Mouse (Mus musculus): ENCODE data around the gene Heatr6.

Heatr6 gene

GRCm38 (mm10) chr11:83815191-83815590, 61.7 kb downstream of the Heatr6 start:
- DNase-seq = no peak

GRCm38 (mm10) chr11:83815628-83816027, 62.1 kb downstream of the Heatr6 start:
- DNase-seq = peak; percentile 75

- DNase-seq = no peak
Measured at GRCm38 (mm10) chr11:83817048-83817447, 63.6 kb downstream of the Heatr6 start.

DNA sequence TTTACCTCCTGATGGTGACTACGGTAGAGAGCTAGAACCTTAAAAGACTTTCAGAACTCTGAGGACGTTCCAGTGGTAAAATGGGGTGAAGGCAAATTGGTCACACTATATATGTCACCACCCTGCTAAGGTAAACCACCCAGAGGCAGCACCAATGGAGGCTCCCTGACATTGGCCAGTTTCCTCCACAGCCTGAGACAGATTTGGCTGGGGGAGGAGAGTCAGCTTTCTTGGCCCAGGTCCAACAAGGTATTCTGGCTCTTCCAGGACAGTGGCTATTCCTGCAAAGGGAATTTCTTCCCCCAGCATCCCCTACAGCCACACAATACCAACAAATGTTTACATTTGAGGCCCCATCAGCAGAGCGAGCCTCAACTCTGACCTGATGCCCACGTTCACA, 64.5 kb downstream of the Heatr6 start:
- no peak for DNase-seq

GRCm38 (mm10) chr11:83818591-83819127, 65.2 kb downstream of the Heatr6 start:
- DNase-seq = no peak

GRCm38 (mm10) chr11:83819806-83820483, 66.4 kb downstream of the Heatr6 start:
- no peak for DNase-seq

GRCm38 (mm10) chr11:83826142-83826541, 72.6 kb downstream of the Heatr6 start:
- no peak for DNase-seq

DNA sequence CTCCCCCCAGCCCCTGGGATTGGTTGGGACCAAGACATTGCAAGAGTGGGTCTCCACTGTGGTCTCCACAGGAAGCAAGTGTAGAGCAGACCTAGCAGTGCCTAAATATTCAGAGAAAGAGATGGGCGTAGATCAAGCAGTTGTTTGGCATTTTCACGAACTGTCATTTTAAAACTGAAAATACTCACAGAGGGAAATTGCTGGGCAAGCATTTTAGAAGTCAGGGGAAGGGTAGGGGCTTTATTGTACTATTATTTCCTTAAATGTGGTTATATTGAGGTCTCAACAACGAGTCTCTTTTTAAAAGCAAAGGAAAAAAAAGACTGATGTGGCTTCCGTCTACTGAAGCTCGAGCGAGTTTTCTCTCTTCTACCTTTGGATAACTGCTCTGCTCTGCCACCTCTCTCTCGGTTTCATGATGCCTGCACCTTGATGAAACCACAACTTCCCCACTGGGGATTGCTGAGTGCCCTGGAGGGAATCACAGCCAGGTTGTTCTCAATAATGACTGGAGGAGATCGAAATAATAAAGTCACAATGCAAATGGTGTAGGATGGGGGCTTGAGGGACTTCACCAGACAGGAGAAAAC, 75.2 kb downstream of the Heatr6 start:
- DNase-seq = no peak

GRCm38 (mm10) chr11:83832389-83832788, 78.9 kb downstream of the Heatr6 start:
- peak; percentile 63 for DNase-seq
